Mouse (Mus musculus): ENCODE measurements around the gene Gabbr1. TPM values are rescaled to one million over a fixed set of nuclear protein-coding genes. Genes with fewer than 3 reads are reported as not detected.

Gene Gabbr1
- polyA plus RNA-seq, 1 experiment, result 405 TPM

DNA sequence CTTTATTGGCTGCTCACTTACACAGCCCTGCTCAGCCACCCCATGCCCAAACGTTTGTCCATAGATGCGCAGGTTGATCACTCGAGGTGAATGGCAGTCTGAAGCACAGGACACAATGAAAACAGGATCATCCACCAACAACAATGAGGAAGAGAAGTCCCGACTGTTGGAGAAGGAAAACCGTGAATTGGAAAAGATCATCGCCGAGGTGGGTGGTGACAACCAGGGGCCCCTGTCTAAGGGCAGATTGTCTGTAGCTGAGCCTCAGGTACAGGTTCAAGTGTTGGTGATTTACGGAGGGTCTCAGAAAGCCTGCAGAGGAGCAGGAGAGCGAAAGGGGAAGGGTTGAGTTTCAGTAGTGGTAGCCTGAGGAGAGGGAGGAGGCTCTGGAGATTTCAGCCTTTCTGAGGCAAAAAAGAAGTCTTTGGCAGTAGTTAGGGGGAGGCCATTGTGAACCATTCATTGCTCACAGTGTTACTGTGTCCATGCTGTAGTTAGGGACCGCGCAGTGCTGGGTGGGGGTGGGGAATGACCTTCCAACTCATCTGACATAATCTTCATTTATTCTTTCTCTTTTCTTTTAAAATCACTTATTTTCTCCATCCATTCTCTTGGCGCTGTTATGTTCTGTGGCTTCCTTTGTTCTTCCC, 26.4 kb downstream of the Gabbr1 start:
- H3K4me1 ChIP-seq (ENCODE audit: control insufficient read depth, insufficient read depth, low read length), result no peaks in the 10 kb centered on the region
- TF ChIP-seq CTCF (IDR thresholded peaks at IDR 0.05; ENCODE audit: borderline replicate concordance, insufficient read depth, low read depth, low read length) (no peak), POLR2A (IDR thresholded peaks at IDR 0.05; ENCODE audit: borderline replicate concordance, insufficient read depth, low read length) (no peak)
- H3K4me3 ChIP-seq (replicated peaks; ENCODE audit: insufficient read depth, low read depth, low read length), result no peak overlapping the region
- H3K27ac ChIP-seq (ENCODE audit: insufficient read depth, low read length), result no peak overlapping the region
- H3K27me3 ChIP-seq (ENCODE audit: control insufficient read depth, insufficient read depth, low read length), result no peaks in the 10 kb centered on the region
- WGBS, result 52% methylated on average over 12 of the region's 12 CpGs
- no peak for DNase-seq

DNA sequence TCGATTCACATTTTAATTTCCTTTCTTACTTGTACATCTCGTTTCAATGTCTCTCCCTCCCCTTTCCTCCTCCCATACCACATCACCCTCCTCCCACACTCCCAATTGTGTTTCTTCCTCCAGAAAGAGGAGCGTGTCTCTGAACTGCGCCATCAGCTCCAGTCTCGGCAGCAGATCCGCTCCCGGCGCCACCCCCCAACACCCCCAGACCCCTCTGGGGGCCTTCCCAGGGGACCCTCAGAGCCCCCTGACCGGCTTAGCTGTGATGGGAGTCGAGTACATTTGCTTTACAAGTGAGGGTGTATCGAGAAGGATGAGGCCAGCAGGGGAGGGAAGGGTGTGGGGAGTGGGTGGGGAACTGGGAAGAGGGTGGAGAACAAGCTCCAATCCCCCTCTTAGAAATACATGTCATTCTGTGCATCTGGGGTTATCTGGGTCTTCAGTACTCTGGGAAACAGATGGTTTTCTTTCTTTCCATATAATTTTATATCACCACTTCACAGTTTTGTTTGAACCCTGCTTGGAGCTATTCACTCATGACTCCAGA, 27.0 kb downstream of the Gabbr1 start:
- no peak overlapping the region for H3K27ac ChIP-seq (ENCODE audit: insufficient read depth, low read length)
- no peak for DNase-seq
- H3K4me1 ChIP-seq (ENCODE audit: control insufficient read depth, insufficient read depth, low read length), result no peaks in the 10 kb centered on the region
- TF ChIP-seq CTCF (IDR thresholded peaks at IDR 0.05; ENCODE audit: borderline replicate concordance, insufficient read depth, low read depth, low read length), result no peak
- TF ChIP-seq POLR2A (IDR thresholded peaks at IDR 0.05; ENCODE audit: borderline replicate concordance, insufficient read depth, low read length), result no peak
- H3K4me3 ChIP-seq (replicated peaks; ENCODE audit: insufficient read depth, low read depth, low read length), result no peak overlapping the region
- 31% methylated on average over 11 of the region's 11 CpGs for WGBS
- H3K27me3 ChIP-seq (ENCODE audit: control insufficient read depth, insufficient read depth, low read length), result no peaks in the 10 kb centered on the region

DNA sequence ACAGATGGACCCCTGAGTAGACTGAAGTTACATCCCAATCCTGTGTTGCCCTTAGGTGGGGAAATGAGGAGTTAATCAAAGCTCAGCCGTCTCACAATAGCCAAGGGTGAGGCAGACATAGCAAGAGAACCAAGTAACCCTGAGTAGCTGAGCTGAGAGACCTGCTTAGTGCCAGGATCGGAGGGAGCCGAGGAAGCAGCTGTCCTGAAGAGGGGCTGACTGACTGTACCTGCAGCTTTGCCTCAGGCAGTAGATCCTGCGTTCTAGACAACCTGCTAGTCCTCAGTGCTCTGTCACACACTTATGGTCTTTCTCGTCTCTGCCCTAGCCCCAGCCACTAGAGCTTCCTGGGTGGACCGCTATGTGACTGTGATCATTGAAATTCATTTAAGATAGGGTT, 29.4 kb downstream of the Gabbr1 start:
- 83% methylated on average over 6 of the region's 6 CpGs for WGBS
- Histone ChIP-seq H3K27me3 (ENCODE audit: control insufficient read depth, insufficient read depth, low read length) (no peaks in the 10 kb centered on the region), H3K27ac (ENCODE audit: insufficient read depth, low read length) (no peak overlapping the region), H3K4me1 (ENCODE audit: control insufficient read depth, insufficient read depth, low read length) (no peaks in the 10 kb centered on the region), H3K4me3 (replicated peaks; ENCODE audit: insufficient read depth, low read depth, low read length) (no peak overlapping the region)
- no peak for DNase-seq
- TF ChIP-seq CTCF (IDR thresholded peaks at IDR 0.05; ENCODE audit: borderline replicate concordance, insufficient read depth, low read depth, low read length) (no peak), POLR2A (IDR thresholded peaks at IDR 0.05; ENCODE audit: borderline replicate concordance, insufficient read depth, low read length) (no peak)

DNA sequence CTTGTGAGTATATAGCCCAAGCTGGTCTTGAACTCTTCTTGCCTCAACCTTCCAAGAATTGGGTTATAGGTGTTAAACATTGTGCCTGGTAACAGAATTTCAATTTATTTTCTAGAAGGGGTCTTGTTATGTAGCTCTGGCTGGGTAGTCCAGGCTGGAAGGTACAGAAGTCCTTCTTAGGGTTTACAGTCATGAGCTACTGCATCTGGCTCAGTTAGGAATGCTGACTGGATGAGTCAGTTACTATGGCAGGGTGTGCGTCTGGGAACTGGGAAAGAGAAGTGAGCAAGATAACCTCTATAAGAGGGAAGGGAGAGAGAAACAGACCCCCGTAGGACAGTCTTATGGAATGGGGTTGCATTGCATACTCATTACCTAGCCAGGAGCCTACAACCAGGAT, 30.0 kb downstream of the Gabbr1 start:
- Histone ChIP-seq H3K27me3 (ENCODE audit: control insufficient read depth, insufficient read depth, low read length) (no peaks in the 10 kb centered on the region), H3K27ac (ENCODE audit: insufficient read depth, low read length) (no peak overlapping the region), H3K4me1 (ENCODE audit: control insufficient read depth, insufficient read depth, low read length) (no peaks in the 10 kb centered on the region), H3K4me3 (replicated peaks; ENCODE audit: insufficient read depth, low read depth, low read length) (no peak overlapping the region)
- WGBS, result 93% methylated on average over 2 of the region's 2 CpGs
- DNase-seq, result no peak
- no peak for TF ChIP-seq CTCF (IDR thresholded peaks at IDR 0.05; ENCODE audit: borderline replicate concordance, insufficient read depth, low read depth, low read length)
- TF ChIP-seq POLR2A (IDR thresholded peaks at IDR 0.05; ENCODE audit: borderline replicate concordance, insufficient read depth, low read length), result no peak

DNA sequence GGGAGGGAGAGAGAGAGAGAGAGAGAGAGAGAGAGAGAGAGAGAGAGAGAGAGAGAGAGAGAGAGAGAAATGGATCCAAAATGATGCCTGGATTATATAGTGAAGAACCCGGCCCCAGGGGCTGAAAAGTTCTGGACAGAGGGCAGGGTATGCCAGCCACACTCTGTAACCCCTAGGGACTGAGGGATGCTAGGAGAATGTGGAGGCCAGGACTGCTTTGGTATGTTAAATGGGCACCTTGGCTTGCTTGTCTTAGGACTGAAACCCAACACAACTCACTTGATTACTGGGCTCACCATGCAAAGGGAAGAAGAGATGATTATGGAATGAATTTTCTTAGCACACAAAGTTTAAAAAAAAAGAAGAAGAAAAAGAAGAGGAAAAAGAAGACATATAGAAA, 32.4 kb downstream of the Gabbr1 start:
- DNase-seq, result no peak
- H3K4me3 ChIP-seq (replicated peaks; ENCODE audit: insufficient read depth, low read depth, low read length), result no peak overlapping the region
- H3K27ac ChIP-seq (ENCODE audit: insufficient read depth, low read length), result no peak overlapping the region
- TF ChIP-seq POLR2A (IDR thresholded peaks at IDR 0.05; ENCODE audit: borderline replicate concordance, insufficient read depth, low read length), result no peak
- no peak for TF ChIP-seq CTCF (IDR thresholded peaks at IDR 0.05; ENCODE audit: borderline replicate concordance, insufficient read depth, low read depth, low read length)
- WGBS, result 22% methylated on average over 1 of the region's 1 CpGs
- H3K27me3 ChIP-seq (ENCODE audit: control insufficient read depth, insufficient read depth, low read length), result no peaks in the 10 kb centered on the region
- H3K4me1 ChIP-seq (ENCODE audit: control insufficient read depth, insufficient read depth, low read length), result no peaks in the 10 kb centered on the region

DNA sequence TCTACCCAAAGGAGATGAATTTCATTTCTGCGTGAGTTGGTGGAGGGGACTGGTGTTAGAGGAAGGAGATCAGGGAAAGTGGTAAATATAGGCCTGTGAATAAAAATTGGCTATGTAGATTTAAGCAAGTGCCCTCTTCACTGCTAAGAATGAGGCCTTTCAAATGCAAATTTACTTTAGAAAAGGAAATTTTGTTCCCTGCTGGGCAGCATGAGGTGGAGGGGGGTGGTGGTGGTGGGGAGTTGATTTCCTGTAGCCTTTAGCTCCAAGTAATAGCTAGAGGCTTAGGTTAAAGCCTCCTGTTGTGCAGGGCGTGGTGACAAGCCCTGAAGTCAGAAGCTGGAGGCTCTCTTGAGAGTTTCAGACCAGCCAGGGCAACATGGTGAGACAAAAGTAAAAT, 33.2 kb downstream of the Gabbr1 start:
- 21% methylated on average over 2 of the region's 2 CpGs for WGBS
- no peak for TF ChIP-seq POLR2A (IDR thresholded peaks at IDR 0.05; ENCODE audit: borderline replicate concordance, insufficient read depth, low read length)
- TF ChIP-seq CTCF (IDR thresholded peaks at IDR 0.05; ENCODE audit: borderline replicate concordance, insufficient read depth, low read depth, low read length), result no peak
- Histone ChIP-seq H3K4me3 (replicated peaks; ENCODE audit: insufficient read depth, low read depth, low read length) (no peak overlapping the region), H3K27ac (ENCODE audit: insufficient read depth, low read length) (no peak overlapping the region), H3K27me3 (ENCODE audit: control insufficient read depth, insufficient read depth, low read length) (no peaks in the 10 kb centered on the region), H3K4me1 (ENCODE audit: control insufficient read depth, insufficient read depth, low read length) (no peaks in the 10 kb centered on the region)
- DNase-seq, result no peak

DNA sequence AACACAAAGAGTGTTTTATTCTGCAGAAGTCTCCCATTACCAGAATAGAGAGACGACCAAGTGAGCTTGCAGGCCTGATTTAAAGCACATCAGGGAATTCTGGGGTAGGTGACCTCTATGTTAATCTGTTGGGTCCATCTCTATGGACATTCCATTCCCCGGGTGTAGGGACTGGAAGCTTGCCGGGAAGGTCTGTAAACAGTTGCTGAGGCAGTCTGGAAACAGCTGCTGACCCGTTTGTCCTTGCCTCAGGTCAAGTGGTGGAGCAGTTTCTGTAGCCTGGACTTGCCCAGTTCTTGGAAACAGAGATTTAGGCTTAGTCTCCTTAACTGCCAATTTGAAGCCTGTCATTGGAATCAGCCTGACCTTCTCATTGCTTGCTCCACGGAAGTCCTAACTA, 34.4 kb downstream of the Gabbr1 start:
- no peak overlapping the region for H3K4me3 ChIP-seq (replicated peaks; ENCODE audit: insufficient read depth, low read depth, low read length)
- no peak overlapping the region for H3K27ac ChIP-seq (ENCODE audit: insufficient read depth, low read length)
- no peaks in the 10 kb centered on the region for H3K4me1 ChIP-seq (ENCODE audit: control insufficient read depth, insufficient read depth, low read length)
- WGBS, result 25% methylated on average over 5 of the region's 5 CpGs
- DNase-seq, result no peak
- TF ChIP-seq POLR2A (IDR thresholded peaks at IDR 0.05; ENCODE audit: borderline replicate concordance, insufficient read depth, low read length) (no peak), CTCF (IDR thresholded peaks at IDR 0.05; ENCODE audit: borderline replicate concordance, insufficient read depth, low read depth, low read length) (no peak)
- no peaks in the 10 kb centered on the region for H3K27me3 ChIP-seq (ENCODE audit: control insufficient read depth, insufficient read depth, low read length)

DNA sequence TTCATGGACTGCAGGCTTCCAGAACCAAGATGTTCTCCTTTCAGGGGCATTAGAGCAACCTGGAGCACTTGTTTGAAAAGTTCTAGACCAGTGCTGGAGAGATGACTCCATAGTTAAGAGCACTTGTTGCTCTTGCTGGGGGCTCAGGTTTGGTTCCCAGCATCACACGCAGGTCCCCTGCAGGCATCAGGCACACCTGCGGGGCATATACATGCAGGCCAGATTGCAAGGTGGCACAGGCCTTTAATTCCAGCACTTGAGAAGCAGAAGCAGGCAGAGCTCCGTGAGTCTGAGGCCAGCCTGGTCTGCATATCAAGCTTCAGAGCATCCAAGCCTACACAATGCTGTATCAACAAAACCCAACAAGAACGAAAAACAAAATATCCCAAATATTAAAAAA, 35.9 kb downstream of the Gabbr1 start:
- no peak for DNase-seq
- Histone ChIP-seq H3K4me1 (ENCODE audit: control insufficient read depth, insufficient read depth, low read length) (no peaks in the 10 kb centered on the region), H3K27ac (ENCODE audit: insufficient read depth, low read length) (no peak overlapping the region), H3K27me3 (ENCODE audit: control insufficient read depth, insufficient read depth, low read length) (peaks cover 1% of the 10 kb centered on the region; the same call in 1 of the 2 replicates), H3K4me3 (replicated peaks; ENCODE audit: insufficient read depth, low read depth, low read length) (no peak overlapping the region)
- WGBS, result 84% methylated on average over 4 of the region's 4 CpGs
- no peak for TF ChIP-seq POLR2A (IDR thresholded peaks at IDR 0.05; ENCODE audit: borderline replicate concordance, insufficient read depth, low read length)
- TF ChIP-seq CTCF (IDR thresholded peaks at IDR 0.05; ENCODE audit: borderline replicate concordance, insufficient read depth, low read depth, low read length), result no peak
